Mouse (Mus musculus): ENCODE measurements at regions not wholly inside any gene's neighbourhood (a gene's known extent, or its start where the extent isn't known, plus 50 kb on each side); places are given as distances from the start of the nearest gene placed in this dataset.

DNA sequence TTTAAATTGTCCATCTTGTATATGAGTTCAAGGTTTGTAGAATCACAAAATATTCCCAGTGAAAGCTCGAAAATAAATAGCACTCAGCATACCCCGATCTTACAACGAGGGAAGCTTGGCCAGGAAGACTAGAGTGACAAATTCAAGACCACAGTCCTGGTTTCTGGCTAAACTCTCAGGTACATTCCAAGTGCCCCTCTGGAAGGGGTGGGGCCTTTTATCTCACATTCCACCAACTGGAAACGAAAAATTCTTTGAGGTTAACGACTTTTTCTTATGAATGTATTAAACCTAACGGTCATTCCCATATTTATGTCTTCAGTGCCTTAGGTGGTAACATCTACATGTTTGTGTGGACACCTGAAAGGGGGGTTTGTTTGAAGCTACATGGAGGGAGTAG lies 50.8 kb upstream of the Spred1 start:
- no peak overlapping the region for H3K4me3 ChIP-seq
- no peak for DNase-seq (ENCODE audit: extremely low spot score, low spot score)
- no peaks in the 10 kb centered on the region for H3K27me3 ChIP-seq (ENCODE audit: poor library complexity, severe bottlenecking)
- no peaks in the 10 kb centered on the region for H3K4me1 ChIP-seq
- H3K27ac ChIP-seq: no peak overlapping the region
- H3K9me3 ChIP-seq: no peaks in the 10 kb centered on the region
- H3K36me3 ChIP-seq (replicated peaks): no peaks in the 10 kb centered on the region
- 85% methylated on average over 6 of the region's 6 CpGs for WGBS

DNA sequence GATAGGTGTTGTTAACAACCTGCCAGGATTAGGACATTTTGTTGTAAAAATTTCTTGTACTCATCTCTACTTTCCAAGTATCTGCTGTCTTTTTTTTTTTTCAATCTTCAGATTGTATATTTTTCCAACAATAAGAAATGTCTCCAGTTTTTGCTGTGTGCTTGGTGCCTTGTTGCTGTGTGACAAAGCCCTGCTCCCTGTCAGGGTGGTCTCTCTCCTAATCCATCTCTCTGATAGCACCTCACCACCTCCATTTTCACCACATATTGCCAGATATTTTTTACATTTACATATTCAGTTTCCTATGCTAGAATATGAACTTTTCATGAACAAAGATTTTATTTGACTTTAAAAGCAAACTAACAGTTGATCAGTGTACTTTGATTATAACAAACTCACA lies 50.1 kb upstream of the Spred1 start:
- Histone ChIP-seq H3K4me1 (no peaks in the 10 kb centered on the region), H3K36me3 (replicated peaks) (no peaks in the 10 kb centered on the region), H3K27ac (no peak overlapping the region), H3K27me3 (ENCODE audit: poor library complexity, severe bottlenecking) (no peaks in the 10 kb centered on the region), H3K4me3 (no peak overlapping the region), H3K9me3 (no peaks in the 10 kb centered on the region)
- DNase-seq (ENCODE audit: extremely low spot score, low spot score): no peak
